Mouse (Mus musculus) limb, embryonic 15.5 days (tissue): ENCODE measurements around the gene Tnfaip2. TPM values are rescaled to one million over a fixed set of nuclear protein-coding genes. Genes with fewer than 3 reads are reported as not detected.

Experiments
- ATAC-seq: fragments of 200-750 bp; cut with Nextera tagmentation; 2 replicates; pipeline ENCODE4 v1.8.0; 2017; ENCODE audit warnings: low read depth, moderate TSS enrichment; ENCODE audit not compliant: insufficient number of reproducible peaks, low FRiP score, low TSS enrichment
- H3K27ac ChIP-seq: fragments of 300-500 bp; sonication (generic); 2 replicates; pipeline ENCODE4 v1.5.1; 2015; ENCODE audit warnings: moderate library complexity, mild to moderate bottlenecking, inconsistent platforms
- H3K27me3 ChIP-seq: fragments of 300-500 bp; sonication (generic); 2 replicates; pipeline ENCODE4 v1.6.1; 2015; ENCODE audit warnings: inconsistent platforms
- H3K36me3 ChIP-seq: fragments of 300-500 bp; sonication (generic); 2 replicates; pipeline ENCODE4 v1.6.1; 2015; ENCODE audit warnings: inconsistent platforms
- H3K4me1 ChIP-seq: fragments of 300-500 bp; sonication (generic); 2 replicates; pipeline ENCODE4 v1.6.1; 2015; ENCODE audit warnings: inconsistent platforms
- H3K4me2 ChIP-seq: fragments of 300-500 bp; sonication (generic); 2 replicates; pipeline ENCODE4 v1.6.1; 2015; ENCODE audit warnings: mild to moderate bottlenecking, inconsistent platforms
- H3K4me3 ChIP-seq: fragments of 300-500 bp; sonication (generic); 2 replicates; pipeline ENCODE4 v1.5.1; 2015; ENCODE audit warnings: mild to moderate bottlenecking, inconsistent platforms
- H3K9ac ChIP-seq: fragments of 300-500 bp; sonication (generic); 2 replicates; pipeline ENCODE4 v1.6.1; 2015; ENCODE audit warnings: inconsistent platforms
- H3K9me3 ChIP-seq: fragments of 300-500 bp; sonication (generic); 2 replicates; pipeline ENCODE4 v1.6.1; 2016; ENCODE audit warnings: inconsistent platforms
- WGBS: fragments of 180-500 bp; shearing (Covaris S2); methylation state at CpG from one replicate; pipeline ENCODE4 v1.1.7; 2015; 5-methylcytosine and 5-hydroxymethylcytosine counted together
- polyA plus RNA-seq: library from polyadenylated mRNA; unstranded; fragments of >200 nt; fragmentation: Nextera tagmentation; extraction: Ambion mirVana; gene quantifications from 2 replicates; pipeline ENCODE4 v1.2.1, GENCODE M21; 2015

Tnfaip2 gene
- polyA plus RNA-seq, 1 experiment from 2014 or later, result 8.3 TPM

DNA sequence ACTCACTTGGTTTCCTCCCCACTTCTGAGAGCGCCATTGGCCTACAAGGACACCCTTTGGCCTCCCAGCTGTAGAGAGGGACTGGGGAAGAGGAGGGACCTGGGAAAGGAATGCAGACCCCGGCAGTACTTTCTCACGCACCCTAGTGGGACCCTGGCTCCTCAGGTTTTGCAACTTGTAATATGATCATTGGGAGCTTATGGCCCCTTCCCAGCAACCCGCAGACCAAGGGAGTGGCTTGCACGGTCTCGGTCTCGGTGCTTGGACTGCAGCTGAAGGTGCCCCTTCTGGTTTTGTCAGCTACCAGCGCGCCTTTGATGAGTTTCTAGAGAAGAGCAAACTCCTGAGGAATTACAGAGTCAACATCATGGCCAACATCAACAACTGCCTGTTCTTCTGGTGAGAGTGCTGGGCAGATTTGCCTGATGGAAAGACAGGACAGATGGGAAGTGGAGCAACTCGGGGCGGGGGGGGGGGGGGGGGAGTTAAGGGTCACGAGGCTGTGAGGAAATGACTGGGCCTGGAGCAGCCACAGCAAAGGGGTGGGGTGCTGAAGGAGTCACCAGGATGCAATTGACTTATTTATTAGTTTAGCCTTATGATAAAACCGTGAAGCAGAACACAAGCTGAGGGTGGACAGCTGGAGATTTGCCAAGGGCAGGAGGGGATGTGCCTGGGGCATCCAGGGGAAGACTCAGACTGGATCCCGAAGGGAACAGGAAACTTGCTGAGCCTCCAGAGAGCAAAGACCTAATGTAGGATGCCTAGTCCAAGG lies 6.8 kb downstream of the Tnfaip2 start:
- Histone ChIP-seq H3K4me1 (peaks cover 57% of the 10 kb centered on the region), H3K27me3 (peaks cover 96% of the 10 kb centered on the region), H3K27ac (no peak overlapping the region), H3K9ac (no peak overlapping the region), H3K4me3 (no peak overlapping the region), H3K9me3 (no peaks in the 10 kb centered on the region), H3K36me3 (no peaks in the 10 kb centered on the region), H3K4me2 (no peak overlapping the region)
- WGBS, result 14% methylated on average over 13 of the region's 14 CpGs
- no peak for ATAC-seq

DNA sequence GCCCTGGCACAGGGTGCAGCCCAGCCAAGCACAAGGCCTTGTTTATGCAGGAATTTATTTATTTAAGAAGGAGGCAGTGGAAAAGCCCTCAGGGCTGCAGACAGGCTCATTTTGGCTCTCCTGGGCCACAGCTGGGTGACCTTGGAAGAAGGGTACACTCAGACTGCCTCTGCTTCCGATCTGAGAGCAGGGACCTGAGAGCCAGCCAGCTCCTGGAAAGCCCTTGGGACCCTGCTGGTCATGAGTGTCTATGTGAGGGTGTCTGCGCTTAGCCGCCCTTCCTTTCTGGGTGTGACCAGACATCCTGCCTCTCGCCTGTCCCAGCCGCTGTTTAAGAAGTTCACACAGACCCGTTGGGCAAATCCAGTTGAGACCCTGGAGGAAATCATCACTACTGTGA lies 8.1 kb downstream of the Tnfaip2 start:
- Histone ChIP-seq H3K27me3 (peaks cover 83% of the 10 kb centered on the region), H3K27ac (no peak overlapping the region), H3K9me3 (no peaks in the 10 kb centered on the region), H3K9ac (no peak overlapping the region), H3K36me3 (no peaks in the 10 kb centered on the region), H3K4me3 (no peak overlapping the region), H3K4me2 (no peak overlapping the region), H3K4me1 (peaks cover 65% of the 10 kb centered on the region)
- 41% methylated on average over 6 of the region's 6 CpGs for WGBS
- no peak for ATAC-seq

DNA sequence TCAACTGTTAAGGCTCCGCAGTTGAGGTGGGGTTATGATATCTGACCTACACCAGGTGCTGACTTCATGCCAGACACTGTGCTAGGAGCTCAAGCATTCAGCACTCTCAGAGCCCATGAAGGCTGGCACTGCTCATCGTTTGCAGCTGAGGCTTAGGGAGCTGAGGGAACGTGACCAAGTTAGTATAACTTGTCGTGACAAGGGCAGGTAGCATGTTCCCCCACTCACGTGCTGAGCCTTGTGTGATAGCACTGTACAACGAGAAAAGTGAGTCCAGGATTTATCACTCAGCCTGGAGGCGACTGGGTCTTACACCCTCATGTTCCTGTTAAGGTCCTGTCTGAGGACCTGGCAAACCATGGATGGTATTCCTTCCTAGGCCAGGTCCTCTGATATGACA lies 9.3 kb downstream of the Tnfaip2 start:
- H3K27me3 ChIP-seq, result peaks cover 74% of the 10 kb centered on the region
- H3K27ac ChIP-seq, result no peak overlapping the region
- 67% methylated on average over 7 of the region's 7 CpGs for WGBS
- H3K9ac ChIP-seq, result no peak overlapping the region
- H3K4me1 ChIP-seq, result peaks cover 58% of the 10 kb centered on the region
- H3K9me3 ChIP-seq, result no peaks in the 10 kb centered on the region
- ATAC-seq, result no peak
- H3K36me3 ChIP-seq, result no peaks in the 10 kb centered on the region
- no peak overlapping the region for H3K4me2 ChIP-seq
- H3K4me3 ChIP-seq, result no peak overlapping the region

DNA sequence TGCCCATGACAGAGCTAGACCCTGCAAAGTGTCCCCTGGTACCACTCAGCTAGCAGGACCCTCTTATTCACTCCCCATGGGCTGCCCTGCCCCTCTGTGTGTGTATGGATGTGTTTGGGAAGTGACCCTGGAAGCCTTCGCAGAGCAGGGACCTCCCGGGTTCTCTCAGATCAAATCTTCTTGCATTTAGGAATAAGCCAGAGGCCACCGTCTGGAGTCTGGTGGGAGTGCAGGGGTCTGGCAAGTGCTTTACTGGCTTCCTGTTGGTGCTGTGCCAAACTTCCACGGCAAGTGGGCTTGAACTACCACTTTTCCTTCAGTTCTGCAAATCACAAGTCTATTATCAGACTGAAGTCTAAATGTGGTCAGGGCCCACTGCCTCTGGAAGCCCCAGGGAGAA lies 11.8 kb downstream of the Tnfaip2 start:
- Histone ChIP-seq H3K27me3 (peaks cover 70% of the 10 kb centered on the region), H3K36me3 (no peaks in the 10 kb centered on the region), H3K9ac (no peak overlapping the region), H3K4me3 (no peak overlapping the region), H3K4me1 (peaks cover 41% of the 10 kb centered on the region), H3K4me2 (no peak overlapping the region), H3K27ac (0 out of 2 replicates have a peak overlapping the region, but pooled peaks have one; percentile 17), H3K9me3 (no peaks in the 10 kb centered on the region)
- WGBS, result 17% methylated on average over 4 of the region's 4 CpGs
- ATAC-seq, result no peak

DNA sequence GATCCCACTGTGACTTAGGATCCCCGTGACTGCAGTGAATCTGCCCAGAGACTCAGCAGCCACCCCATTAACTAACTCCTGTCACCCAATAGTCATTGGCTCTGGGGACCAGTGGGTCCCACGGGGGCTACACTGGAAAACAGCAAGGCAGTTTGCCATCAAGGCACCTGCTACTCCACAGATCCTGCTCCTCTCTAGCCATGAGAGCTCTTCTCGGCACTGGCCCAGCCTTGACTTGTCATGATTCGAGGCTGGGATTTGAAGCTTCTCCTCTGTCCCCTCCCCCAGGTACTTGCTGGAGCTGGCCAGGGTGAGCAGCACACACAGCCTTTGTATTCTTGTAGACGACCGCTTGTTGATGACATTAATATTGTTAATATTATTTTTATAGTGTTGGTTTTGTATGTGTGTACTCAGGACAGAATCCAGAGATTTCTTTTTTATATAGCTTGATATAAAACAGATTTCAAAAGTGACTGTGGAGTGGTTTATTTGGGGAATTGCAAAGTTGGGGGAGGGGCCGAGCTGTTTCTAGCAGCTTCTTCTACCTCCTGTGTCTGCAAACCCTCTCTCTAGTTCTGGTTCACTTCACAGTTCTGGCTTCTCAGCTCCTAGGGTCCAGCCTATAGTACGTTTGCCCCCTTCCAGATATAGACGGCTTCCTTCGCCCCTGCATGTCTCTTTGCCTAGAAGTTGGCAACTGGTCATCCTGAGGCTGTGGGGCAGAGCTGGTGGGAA lies 12.4 kb downstream of the Tnfaip2 start:
- WGBS, result 48% methylated on average over 10 of the region's 10 CpGs
- Histone ChIP-seq H3K4me1 (peaks cover 34% of the 10 kb centered on the region), H3K9me3 (no peaks in the 10 kb centered on the region), H3K27ac (0 out of 2 replicates have a peak overlapping the region, but pooled peaks have one; percentile 17), H3K27me3 (peaks cover 68% of the 10 kb centered on the region), H3K4me3 (no peak overlapping the region), H3K4me2 (no peak overlapping the region), H3K9ac (no peak overlapping the region), H3K36me3 (no peaks in the 10 kb centered on the region)
- ATAC-seq, result no peak

DNA sequence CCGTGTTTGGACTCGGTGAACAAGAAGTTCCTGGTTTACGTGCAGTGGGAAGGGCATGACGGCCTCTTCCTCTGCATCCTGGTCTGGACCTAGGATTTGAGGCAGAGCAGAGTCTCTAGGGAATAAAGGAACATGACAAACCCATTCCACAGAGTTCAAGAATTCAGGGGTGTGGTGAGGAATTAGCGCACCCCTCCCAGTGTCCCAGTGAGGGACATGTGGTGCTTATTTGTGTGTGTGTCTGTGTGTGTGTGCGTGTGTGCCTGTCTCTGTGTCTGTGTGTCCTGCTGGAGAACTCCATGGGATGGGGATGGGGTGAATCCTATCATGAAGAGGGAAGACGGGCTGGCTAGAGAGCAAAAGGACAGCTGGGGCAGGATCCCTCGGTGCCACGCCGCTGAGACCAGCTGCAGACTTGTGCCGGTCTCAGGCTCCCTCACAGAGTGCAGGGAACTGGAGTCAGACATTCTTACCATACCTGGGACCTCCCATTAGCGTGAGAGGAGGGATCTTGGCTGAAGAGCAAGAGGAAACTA lies 13.1 kb downstream of the Tnfaip2 start:
- Histone ChIP-seq H3K9ac (no peak overlapping the region), H3K36me3 (no peaks in the 10 kb centered on the region), H3K9me3 (no peaks in the 10 kb centered on the region), H3K27me3 (peaks cover 66% of the 10 kb centered on the region), H3K4me3 (no peak overlapping the region), H3K27ac (no peak overlapping the region), H3K4me1 (peaks cover 28% of the 10 kb centered on the region), H3K4me2 (no peak overlapping the region)
- ATAC-seq, result no peak
- WGBS, result 50% methylated on average over 12 of the region's 12 CpGs

DNA sequence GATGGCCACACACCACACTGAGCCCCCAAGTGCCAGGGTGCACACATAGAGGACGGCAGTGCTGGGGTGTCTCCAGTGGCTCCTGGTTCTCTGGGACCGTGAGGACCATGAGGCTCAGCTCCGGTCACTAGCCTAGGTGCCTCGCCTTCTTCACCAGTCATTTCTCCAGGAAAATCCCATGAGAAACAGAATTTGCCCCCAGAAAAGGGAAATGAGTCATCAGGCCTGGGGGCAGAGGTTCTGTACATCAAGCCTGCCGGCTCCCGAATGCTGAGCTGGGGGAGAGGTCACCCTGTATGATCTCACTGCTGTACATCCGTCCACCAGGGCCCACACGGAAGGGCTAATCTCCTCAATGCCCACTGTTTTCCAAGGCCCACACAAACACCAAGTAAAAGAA lies 13.6 kb downstream of the Tnfaip2 start:
- H3K36me3 ChIP-seq, result no peaks in the 10 kb centered on the region
- H3K4me1 ChIP-seq, result peaks cover 24% of the 10 kb centered on the region
- no peak overlapping the region for H3K27ac ChIP-seq
- no peak overlapping the region for H3K9ac ChIP-seq
- peaks cover 66% of the 10 kb centered on the region for H3K27me3 ChIP-seq
- 57% methylated on average over 8 of the region's 8 CpGs for WGBS
- H3K9me3 ChIP-seq, result no peaks in the 10 kb centered on the region
- no peak for ATAC-seq
- H3K4me2 ChIP-seq, result no peak overlapping the region
- H3K4me3 ChIP-seq, result no peak overlapping the region

DNA sequence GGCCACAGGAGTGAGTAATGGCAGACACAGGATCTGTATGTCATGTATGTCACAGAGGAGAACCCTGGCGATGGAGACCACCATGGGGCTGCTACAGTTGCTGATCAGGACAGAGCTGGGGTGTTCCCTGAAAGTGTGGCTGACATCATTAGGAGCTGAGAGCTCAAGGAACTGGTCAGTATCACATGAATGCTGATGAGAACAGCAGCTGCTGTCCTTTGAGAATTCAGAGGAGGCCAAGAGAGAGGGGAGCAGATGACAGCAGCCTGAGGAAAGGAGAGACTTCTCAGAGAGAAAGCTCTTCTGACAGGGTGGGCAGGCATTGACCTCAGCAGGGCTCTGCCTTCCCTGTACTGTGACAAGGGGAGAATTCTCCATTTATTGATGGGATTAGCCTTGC lies 15.5 kb downstream of the Tnfaip2 start:
- H3K36me3 ChIP-seq, result no peaks in the 10 kb centered on the region
- no peak overlapping the region for H3K9ac ChIP-seq
- H3K27ac ChIP-seq, result no peak overlapping the region
- H3K27me3 ChIP-seq, result peaks cover 49% of the 10 kb centered on the region
- H3K4me3 ChIP-seq, result no peak overlapping the region
- no peak overlapping the region for H3K4me2 ChIP-seq
- peaks cover 21% of the 10 kb centered on the region for H3K4me1 ChIP-seq
- 70% methylated on average over 1 of the region's 1 CpGs for WGBS
- H3K9me3 ChIP-seq, result no peaks in the 10 kb centered on the region
- ATAC-seq, result no peak

DNA sequence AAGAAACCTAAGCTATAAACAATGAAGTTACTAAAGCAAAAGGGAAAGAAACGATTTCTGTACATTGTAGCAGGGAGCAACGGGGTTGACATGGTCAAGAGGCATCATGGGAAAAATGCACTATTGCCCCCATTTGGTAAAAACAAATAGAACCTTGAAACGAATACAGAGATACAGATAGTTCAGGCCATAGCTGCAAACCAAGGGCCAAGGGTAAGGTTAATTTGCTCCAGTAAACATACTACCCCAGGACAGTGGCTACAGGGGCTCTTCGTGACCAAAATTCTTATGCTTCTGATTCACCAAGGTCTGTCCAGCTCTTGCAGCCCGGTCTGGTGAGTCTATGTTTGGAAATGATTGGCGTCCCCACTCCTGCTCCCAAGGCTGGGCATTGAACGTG lies 21.3 kb downstream of the Tnfaip2 start:
- H3K4me3 ChIP-seq, result no peak overlapping the region
- no peak for ATAC-seq
- no peak overlapping the region for H3K9ac ChIP-seq
- H3K4me1 ChIP-seq, result peaks cover 4% of the 10 kb centered on the region; the same call in 1 of the 2 replicates
- H3K36me3 ChIP-seq, result no peaks in the 10 kb centered on the region
- no peaks in the 10 kb centered on the region for H3K9me3 ChIP-seq
- H3K27ac ChIP-seq, result no peak overlapping the region
- H3K4me2 ChIP-seq, result no peak overlapping the region
- 78% methylated on average over 7 of the region's 7 CpGs for WGBS
- H3K27me3 ChIP-seq, result peaks cover 25% of the 10 kb centered on the region

DNA sequence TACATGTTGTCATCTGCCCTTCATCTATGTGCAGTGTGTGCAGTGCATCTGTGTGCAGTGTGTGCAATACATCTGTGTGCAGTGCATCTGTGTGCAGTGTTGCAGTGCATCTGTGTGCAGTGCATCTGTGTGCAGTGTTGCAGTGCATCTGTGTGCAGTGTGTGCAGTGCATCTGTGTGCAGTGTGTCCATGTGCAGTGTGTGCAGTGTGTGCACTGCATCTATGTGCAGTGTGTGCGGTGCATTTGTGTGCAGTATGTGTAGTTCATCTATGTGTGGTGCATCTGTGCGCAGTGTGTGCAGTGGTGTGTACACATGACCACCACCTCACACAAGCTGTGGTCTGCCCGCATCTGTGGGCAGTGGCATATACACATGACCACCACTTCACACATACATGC lies 24.1 kb downstream of the Tnfaip2 start:
- WGBS, result 94% methylated on average over 3 of the region's 3 CpGs

DNA sequence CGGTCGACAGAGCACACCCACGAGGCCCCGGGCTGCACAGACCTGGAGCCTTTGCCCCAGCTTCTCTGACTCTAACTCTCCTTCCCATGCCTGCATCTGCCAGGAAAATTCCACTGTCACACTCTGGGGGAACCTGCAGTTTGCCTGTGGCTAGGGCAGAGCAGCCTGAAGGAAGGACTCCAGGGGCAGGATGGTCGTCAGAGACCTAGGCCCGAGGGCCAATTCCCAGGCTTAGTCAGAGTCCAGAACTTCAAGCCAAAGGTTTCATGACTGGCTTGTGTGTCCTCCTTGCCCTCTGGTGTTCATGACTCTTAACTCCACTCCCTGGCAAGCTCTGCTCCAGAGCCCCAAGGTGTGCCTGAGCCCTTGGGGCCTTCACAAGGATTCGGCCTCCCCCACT lies 25.9 kb downstream of the Tnfaip2 start:
- Histone ChIP-seq H3K4me2 (no peak overlapping the region), H3K36me3 (no peaks in the 10 kb centered on the region), H3K9ac (no peak overlapping the region), H3K27me3 (peaks cover 10% of the 10 kb centered on the region; the same call in 1 of the 2 replicates), H3K27ac (no peak overlapping the region), H3K9me3 (no peaks in the 10 kb centered on the region), H3K4me3 (no peak overlapping the region), H3K4me1 (peaks cover 4% of the 10 kb centered on the region)
- no peak for ATAC-seq
- 62% methylated on average over 7 of the region's 7 CpGs for WGBS

More for the DNA sequence above, 24.1 kb downstream of the Tnfaip2 start:
- H3K27me3 ChIP-seq, result peaks cover 10% of the 10 kb centered on the region; the same call in 1 of the 2 replicates
- H3K4me1 ChIP-seq, result peaks cover 4% of the 10 kb centered on the region
- H3K4me3 ChIP-seq, result no peak overlapping the region
- H3K27ac ChIP-seq, result no peak overlapping the region
- no peak overlapping the region for H3K9ac ChIP-seq
- H3K4me2 ChIP-seq, result no peak overlapping the region
- H3K9me3 ChIP-seq, result no peaks in the 10 kb centered on the region
- H3K36me3 ChIP-seq, result no peaks in the 10 kb centered on the region
- no peak for ATAC-seq

DNA sequence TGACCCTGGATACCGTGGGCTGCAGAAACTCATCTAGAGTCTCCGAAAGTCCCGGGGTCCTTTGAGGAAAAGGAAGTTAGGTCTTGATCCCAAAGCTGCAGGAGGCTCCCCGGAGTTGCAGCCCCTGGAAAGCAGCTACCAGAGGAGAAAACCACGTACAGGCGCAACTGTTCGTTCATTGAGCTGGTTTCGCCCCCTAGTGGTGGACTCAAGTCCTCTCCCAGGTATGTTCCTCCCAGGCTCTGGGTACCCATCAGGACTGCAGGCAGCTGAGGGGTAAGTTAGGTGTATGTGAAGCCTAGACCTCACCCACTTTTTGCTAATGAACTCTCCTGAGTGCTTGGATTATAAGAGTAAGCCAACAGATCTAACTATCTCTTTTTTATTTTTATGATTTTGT lies 27.2 kb downstream of the Tnfaip2 start:
- ATAC-seq, result no peak
- H3K4me1 ChIP-seq, result peaks cover 2% of the 10 kb centered on the region

More for the DNA sequence above, 27.2 kb downstream of the Tnfaip2 start:
- Histone ChIP-seq H3K27me3 (peaks cover 10% of the 10 kb centered on the region; the same call in 1 of the 2 replicates), H3K36me3 (no peaks in the 10 kb centered on the region), H3K27ac (no peak overlapping the region), H3K9ac (no peak overlapping the region), H3K4me3 (no peak overlapping the region), H3K4me2 (no peak overlapping the region), H3K9me3 (no peaks in the 10 kb centered on the region)
- WGBS, result 8% methylated on average over 8 of the region's 8 CpGs
